In the genomic region with DNA sequence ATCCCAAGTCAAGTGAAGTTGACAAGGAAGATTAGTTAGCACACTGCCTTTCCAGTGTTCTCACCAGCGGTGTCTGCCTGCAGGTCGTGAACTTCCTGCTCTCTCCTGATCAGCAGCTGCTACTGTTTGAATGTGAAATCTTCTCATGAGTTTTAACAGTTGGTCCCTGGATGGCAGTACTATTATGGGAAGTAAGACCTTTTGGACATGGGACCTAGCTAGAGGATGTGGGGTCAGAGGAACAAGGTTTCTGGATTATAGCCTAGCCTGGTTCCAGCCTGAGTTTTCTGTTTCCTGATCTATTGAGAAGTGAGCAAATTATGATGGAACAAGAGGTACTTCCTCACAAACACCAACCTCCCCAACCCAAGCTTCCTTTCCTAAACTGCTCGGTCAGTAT, we compare ENCODE assay signal across 16 mouse cellular contexts.
"Had no signal": no experiment of that assay in that cellular context is flagged by ENCODE, and none has a peak within 500 bp of the region (broad histone marks: within the 10 kb centered on the region; RNA-seq: fewer than 3 reads in every experiment).

No protein-coding gene starts in this region.

- H3K4me3 ChIP-seq: kidney, embryonic 15.5 days; left cerebral cortex, adult 2 months; limb, embryonic 15.5 days; megakaryocyte, embryonic 14.5 days; midbrain, embryonic 15.5 days; neural tube, embryonic 12.5 days had no signal

- H3K9ac ChIP-seq: kidney, embryonic 15.5 days; limb, embryonic 15.5 days; midbrain, embryonic 15.5 days; neural tube, embryonic 12.5 days had no signal

- H3K27me3 ChIP-seq: kidney, embryonic 15.5 days; limb, embryonic 15.5 days; megakaryocyte, embryonic 14.5 days; midbrain, embryonic 15.5 days; neural tube, embryonic 12.5 days had no signal

- H3K4me2 ChIP-seq: kidney, embryonic 15.5 days; limb, embryonic 15.5 days; midbrain, embryonic 11.5 days; midbrain, embryonic 15.5 days; neural tube, embryonic 12.5 days had no signal

- ATAC-seq: lung, postnatal 0 days; midbrain, embryonic 15.5 days had no signal

- H3K9me3 ChIP-seq: kidney, embryonic 15.5 days; limb, embryonic 15.5 days; megakaryocyte, embryonic 14.5 days; midbrain, embryonic 15.5 days; neural tube, embryonic 12.5 days had no signal

- H3K4me1 ChIP-seq: kidney, embryonic 15.5 days; limb, embryonic 15.5 days; midbrain, embryonic 15.5 days; neural tube, embryonic 12.5 days had no signal

- H3K27ac ChIP-seq: kidney, embryonic 15.5 days; left cerebral cortex, adult 2 months; limb, embryonic 15.5 days; midbrain, embryonic 15.5 days; neural tube, embryonic 12.5 days had no signal

- DNase-seq: kidney, adult 2 months; kidney, postnatal 14 days; lung, adult 2 months; lung, postnatal 36 days; right cerebral cortex, postnatal 4 days; spleen, adult 18-20 months; thymus, adult 18-20 months; thymus, postnatal 14 days had no signal

- H3K36me3 ChIP-seq: kidney, embryonic 15.5 days; limb, embryonic 15.5 days; midbrain, embryonic 15.5 days; neural tube, embryonic 12.5 days had no signal
